Mouse (Mus musculus): ENCODE measurements around the gene Cmtm2b. TPM values are rescaled to one million over a fixed set of nuclear protein-coding genes. Genes with fewer than 3 reads are reported as not detected.

The Cmtm2b gene
- total and polyA plus RNA-seq, 2 experiments from 2014 or later = not detected

DNA sequence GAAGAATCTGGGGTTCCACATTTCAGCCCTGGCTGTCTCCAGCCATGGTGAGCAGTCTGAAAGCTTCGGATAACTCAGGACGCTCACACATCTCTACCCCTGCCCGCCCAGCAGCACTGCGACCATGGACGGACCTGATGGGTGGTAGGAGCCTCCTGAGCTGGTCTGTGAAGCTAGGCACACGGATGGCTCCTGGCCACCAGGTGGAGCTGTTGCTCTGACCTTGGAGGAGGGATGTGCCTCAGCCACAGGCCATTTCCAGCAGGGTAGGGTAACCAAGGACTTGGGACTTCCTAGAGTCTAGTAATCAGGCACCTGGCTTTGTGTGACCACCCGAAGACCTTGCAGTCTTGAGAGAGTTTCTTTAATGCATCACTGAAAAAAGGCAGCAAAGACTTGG lies 21.9 kb downstream of the Cmtm2b start:
- Histone ChIP-seq H3K9me3 (ENCODE audit: low read length) (no peaks in the 10 kb centered on the region), H3K9ac (replicated peaks; ENCODE audit: low read length) (no peak overlapping the region), H3K27ac (no peak overlapping the region), H3K4me3 (ENCODE audit: low read length) (no peak overlapping the region), H3K36me3 (ENCODE audit: insufficient read depth, low read length) (no peaks in the 10 kb centered on the region; the same call in 1 of the 2 replicates), H3K4me1 (ENCODE audit: insufficient read depth, low read length) (no peaks in the 10 kb centered on the region), H3K4me2 (ENCODE audit: low read depth, low read length) (no peak overlapping the region), H3K27me3 (ENCODE audit: insufficient read depth, low read length) (no peaks in the 10 kb centered on the region)
- WGBS = 20% methylated on average over 7 of the region's 7 CpGs
- ATAC-seq (peak; percentile 57), DNase-seq (ENCODE audit: low spot score) (peak; percentile 92)
- peak; percentile 98 for TF ChIP-seq CTCF (IDR thresholded peaks at IDR 0.05; ENCODE audit: low read depth)

GRCm38 (mm10) chr8:104344622-104345021 lies 22.6 kb downstream of the Cmtm2b start:
- H3K36me3 ChIP-seq (ENCODE audit: insufficient read depth, low read length) = no peaks in the 10 kb centered on the region; the same call in 1 of the 2 replicates
- no peak overlapping the region for H3K27ac ChIP-seq
- no peaks in the 10 kb centered on the region for H3K9me3 ChIP-seq (ENCODE audit: low read length)
- H3K9ac ChIP-seq (replicated peaks; ENCODE audit: low read length) = no peak overlapping the region
- no peak overlapping the region for H3K4me3 ChIP-seq (ENCODE audit: low read length)
- H3K4me1 ChIP-seq (ENCODE audit: insufficient read depth, low read length) = no peaks in the 10 kb centered on the region
- TF ChIP-seq CTCF (IDR thresholded peaks at IDR 0.05; ENCODE audit: low read depth) = no peak
- ATAC-seq (no peak), DNase-seq (ENCODE audit: low spot score) (no peak)
- H3K4me2 ChIP-seq (ENCODE audit: low read depth, low read length) = no peak overlapping the region
- 95% methylated on average over 5 of the region's 5 CpGs for WGBS
- no peaks in the 10 kb centered on the region for H3K27me3 ChIP-seq (ENCODE audit: insufficient read depth, low read length)

- H3K9me3 ChIP-seq (ENCODE audit: low read length) = no peaks in the 10 kb centered on the region
- no peaks in the 10 kb centered on the region for H3K27me3 ChIP-seq (ENCODE audit: insufficient read depth, low read length)
- no peak for DNase-seq (ENCODE audit: low spot score)
- no peak overlapping the region for H3K9ac ChIP-seq (replicated peaks; ENCODE audit: low read length)
- H3K4me1 ChIP-seq (ENCODE audit: insufficient read depth, low read length) = no peaks in the 10 kb centered on the region
- H3K4me2 ChIP-seq (ENCODE audit: low read depth, low read length) = no peak overlapping the region
- H3K27ac ChIP-seq = no peak overlapping the region
- H3K36me3 ChIP-seq (ENCODE audit: insufficient read depth, low read length) = no peaks in the 10 kb centered on the region; the same call in 1 of the 2 replicates
- TF ChIP-seq CTCF (IDR thresholded peaks at IDR 0.05; ENCODE audit: low read depth) = no peak
- H3K4me3 ChIP-seq (ENCODE audit: low read length) = no peak overlapping the region
- no peak for ATAC-seq
- WGBS = 48% methylated on average over 12 of the region's 12 CpGs
Observed at GRCm38 (mm10) chr8:104346706-104347105, 24.7 kb downstream of the Cmtm2b start.

DNA sequence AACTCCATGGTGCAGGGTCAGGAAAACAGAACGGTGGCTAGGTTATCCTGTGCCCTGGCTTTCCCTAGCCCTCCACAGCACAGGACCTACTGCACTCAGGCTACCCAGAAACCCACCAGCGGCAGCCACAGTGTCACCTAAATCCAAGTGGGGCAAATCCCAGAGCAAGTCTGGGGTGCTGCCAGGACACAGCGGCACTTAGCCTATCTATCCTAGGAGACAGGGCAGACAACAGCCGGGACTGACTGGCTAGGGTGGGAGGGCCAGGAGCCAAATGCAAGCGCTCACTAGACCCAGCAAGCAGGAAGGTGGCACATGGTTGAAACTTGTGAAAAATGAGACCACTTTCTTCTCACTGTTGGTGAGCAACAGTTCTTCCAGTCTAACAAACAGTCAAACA lies 26.9 kb downstream of the Cmtm2b start:
- DNase-seq (ENCODE audit: low spot score) = no peak
- 55% methylated on average over 5 of the region's 5 CpGs for WGBS
- no peak for ATAC-seq
- no peak overlapping the region for H3K9ac ChIP-seq (replicated peaks; ENCODE audit: low read length)
- H3K9me3 ChIP-seq (ENCODE audit: low read length) = no peaks in the 10 kb centered on the region
- no peak overlapping the region for H3K4me2 ChIP-seq (ENCODE audit: low read depth, low read length)
- TF ChIP-seq CTCF (IDR thresholded peaks at IDR 0.05; ENCODE audit: low read depth) = no peak
- H3K4me1 ChIP-seq (ENCODE audit: insufficient read depth, low read length) = no peaks in the 10 kb centered on the region
- no peak overlapping the region for H3K4me3 ChIP-seq (ENCODE audit: low read length)
- H3K27ac ChIP-seq = no peak overlapping the region
- no peaks in the 10 kb centered on the region for H3K27me3 ChIP-seq (ENCODE audit: insufficient read depth, low read length)
- peaks cover 1% of the 10 kb centered on the region; the same call in 1 of the 2 replicates for H3K36me3 ChIP-seq (ENCODE audit: insufficient read depth, low read length)

- Histone ChIP-seq H3K4me3 (ENCODE audit: low read length) (no peak overlapping the region), H3K4me2 (ENCODE audit: low read depth, low read length) (no peak overlapping the region), H3K9me3 (ENCODE audit: low read length) (no peaks in the 10 kb centered on the region), H3K27me3 (ENCODE audit: insufficient read depth, low read length) (no peaks in the 10 kb centered on the region), H3K9ac (replicated peaks; ENCODE audit: low read length) (no peak overlapping the region), H3K27ac (no peak overlapping the region), H3K36me3 (ENCODE audit: insufficient read depth, low read length) (peaks cover 11% of the 10 kb centered on the region; the same call in 1 of the 2 replicates), H3K4me1 (ENCODE audit: insufficient read depth, low read length) (no peaks in the 10 kb centered on the region)
- TF ChIP-seq CTCF (IDR thresholded peaks at IDR 0.05; ENCODE audit: low read depth) = no peak
- DNase-seq (ENCODE audit: low spot score) (no peak), ATAC-seq (no peak)
- 87% methylated on average over 13 of the region's 13 CpGs for WGBS
Observed at GRCm38 (mm10) chr8:104350047-104350446, 28.0 kb downstream of the Cmtm2b start.

DNA sequence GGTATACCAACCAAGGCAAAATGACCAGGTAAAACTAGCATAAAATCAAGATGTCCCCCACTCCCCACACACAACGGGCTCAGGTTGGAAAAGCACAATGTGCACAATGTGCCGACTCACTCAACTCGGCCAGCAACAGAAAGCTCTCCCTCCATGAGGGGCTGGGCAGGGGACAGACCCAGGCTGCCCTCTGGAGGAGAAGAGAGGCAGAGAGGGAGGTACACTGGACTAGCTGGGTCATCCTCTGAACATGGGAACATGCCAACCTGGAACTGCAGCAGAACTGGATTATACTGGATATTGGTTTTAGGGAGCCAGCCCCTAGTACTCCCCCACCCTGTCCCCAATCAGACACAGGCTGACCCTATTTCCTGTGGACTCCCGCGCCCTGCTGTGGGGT lies 31.2 kb downstream of the Cmtm2b start:
- Histone ChIP-seq H3K27ac (no peak overlapping the region), H3K4me3 (ENCODE audit: low read length) (no peak overlapping the region), H3K4me1 (ENCODE audit: insufficient read depth, low read length) (no peaks in the 10 kb centered on the region), H3K27me3 (ENCODE audit: insufficient read depth, low read length) (no peaks in the 10 kb centered on the region), H3K9ac (replicated peaks; ENCODE audit: low read length) (no peak overlapping the region), H3K4me2 (ENCODE audit: low read depth, low read length) (no peak overlapping the region), H3K9me3 (ENCODE audit: low read length) (no peaks in the 10 kb centered on the region), H3K36me3 (ENCODE audit: insufficient read depth, low read length) (peaks cover 11% of the 10 kb centered on the region; the same call in 1 of the 2 replicates)
- 54% methylated on average over 5 of the region's 5 CpGs for WGBS
- peak; percentile 64 for TF ChIP-seq CTCF (IDR thresholded peaks at IDR 0.05; ENCODE audit: low read depth)
- ATAC-seq (peak; percentile 63; the same call in 1 of the 2 replicates), DNase-seq (ENCODE audit: low spot score) (peak; percentile 40)

GRCm38 (mm10) chr8:104354504-104354903 lies 32.5 kb downstream of the Cmtm2b start:
- Histone ChIP-seq H3K4me2 (ENCODE audit: low read depth, low read length) (no peak overlapping the region), H3K9me3 (ENCODE audit: low read length) (no peaks in the 10 kb centered on the region), H3K36me3 (ENCODE audit: insufficient read depth, low read length) (peaks cover 11% of the 10 kb centered on the region; the same call in 1 of the 2 replicates), H3K27ac (no peak overlapping the region), H3K4me3 (ENCODE audit: low read length) (no peak overlapping the region), H3K4me1 (ENCODE audit: insufficient read depth, low read length) (peaks cover under 1% of the 10 kb centered on the region; the same call in 1 of the 2 replicates), H3K27me3 (ENCODE audit: insufficient read depth, low read length) (no peaks in the 10 kb centered on the region), H3K9ac (replicated peaks; ENCODE audit: low read length) (no peak overlapping the region)
- TF ChIP-seq CTCF (IDR thresholded peaks at IDR 0.05; ENCODE audit: low read depth) = no peak
- WGBS = 91% methylated on average over 10 of the region's 10 CpGs
- DNase-seq (ENCODE audit: low spot score) = no peak
- ATAC-seq = no peak

Data from hindbrain, postnatal 0 days (tissue).